Mouse (Mus musculus) CH12.LX (cell line): Measurements from ENCODE around the gene Hic2. TPM values are rescaled to one million over a fixed set of nuclear protein-coding genes. Genes with fewer than 3 reads are reported as not detected.
A peak's percentile ranks its signal among the peaks of the same experiment; 100 is the strongest.
"Not testable (repeated sequence)": the region's sequence is repeated elsewhere in the genome, so short reads cannot be mapped to it uniquely, and the experiment has no call there.

Source experiments
- DNase-seq: peaks from one replicate; pipeline ENCODE4 v3.0.0-alpha.2; 2013; ENCODE audit errors: extremely low read depth
- H3K27ac ChIP-seq: 2 replicates; pipeline ENCODE4 v1.5.1; 2012; ENCODE audit warnings: low read depth, mild to moderate bottlenecking, control low read depth, moderate library complexity; ENCODE audit not compliant: insufficient read depth
- H3K27me3 ChIP-seq: replicated peaks from 2 replicates; pipeline ENCODE3; 2012; ENCODE audit warnings: inconsistent platforms
- H3K36me3 ChIP-seq, 2 experiments: replicated peaks in 1 of 2; 2 replicates each; pipeline versions ENCODE3 to v1.6.1; 2012; ENCODE audit warnings: inconsistent platforms in 1 of 2, low read length in 1 of 2, mild to moderate bottlenecking in 1 of 2, mixed read lengths in 1 of 2, moderate library complexity in 1 of 2; ENCODE audit not compliant: control insufficient read depth in 1 of 2, insufficient read depth in 1 of 2
- H3K4me1 ChIP-seq, 2 experiments: 2 replicates each; pipeline ENCODE4 v1.6.1; 2012; ENCODE audit warnings: inconsistent platforms in 1 of 2, moderate library complexity in 1 of 2; ENCODE audit not compliant: insufficient read depth in 2 of 2, control insufficient read depth in 1 of 2
- H3K4me2 ChIP-seq: 2 replicates; pipeline ENCODE4 v1.6.1; 2012; ENCODE audit warnings: low read depth, mild to moderate bottlenecking, control low read depth; ENCODE audit not compliant: poor library complexity, insufficient read depth, severe bottlenecking
- H3K4me3 ChIP-seq, 3 experiments: fragments of 150-350 bp in 1 of 3; sonication (generic) in 1 of 3; replicated peaks in 1 of 3; 2 replicates each; pipeline versions ENCODE3 to v1.5.1; 2011 to 2012; ENCODE audit warnings: low read depth in 2 of 3, low read length in 2 of 3, mild to moderate bottlenecking in 2 of 3, moderate library complexity in 2 of 3, control low read depth in 1 of 3, improper control_type of control experiment in 1 of 3, inconsistent platforms in 1 of 3, mixed read lengths in 1 of 3; ENCODE audit not compliant: poor library complexity in 1 of 3
- H3K79me2 ChIP-seq: replicated peaks from 2 replicates; pipeline ENCODE4 v1.6.1; 2012; ENCODE audit warnings: mild to moderate bottlenecking, moderate library complexity; ENCODE audit not compliant: control insufficient read depth, poor library complexity, insufficient read depth, severe bottlenecking; ENCODE audit errors: extremely low read depth
- H3K9ac ChIP-seq: 2 replicates; pipeline ENCODE4 v1.6.1; 2012; ENCODE audit warnings: low read depth, mild to moderate bottlenecking, control low read depth, moderate library complexity; ENCODE audit not compliant: insufficient read depth
- H3K9me3 ChIP-seq: replicated peaks from 2 replicates; pipeline ENCODE3; 2012; ENCODE audit warnings: low read length, inconsistent platforms, mixed read lengths
- BHLHE40 ChIP-seq: IDR thresholded peaks from 2 replicates; pipeline ENCODE4 v1.6.1; 2011; ENCODE audit warnings: mild to moderate bottlenecking, low read depth, low read length, improper control_type of control experiment
- CTCF ChIP-seq, 2 experiments: IDR thresholded peaks in 1 of 2; conservative IDR thresholded peaks in 1 of 2; 2 replicates each; pipeline ENCODE4 v1.5.1; 2011 to 2012; ENCODE audit warnings: low read depth in 2 of 2, low read length in 2 of 2, improper control_type of control experiment in 1 of 2, inconsistent platforms in 1 of 2, mild to moderate bottlenecking in 1 of 2, moderate library complexity in 1 of 2
- ELF1 ChIP-seq: IDR thresholded peaks from 2 replicates; pipeline ENCODE4 v1.6.1; 2014; ENCODE audit warnings: low read depth, mild to moderate bottlenecking, inconsistent platforms, low read length, improper control_type of control experiment
- EP300 ChIP-seq: IDR thresholded peaks from 2 replicates; pipeline ENCODE4 v1.6.1; 2011; ENCODE audit warnings: low read length, improper control_type of control experiment
- ETS1 ChIP-seq: conservative IDR thresholded peaks from 2 replicates; pipeline ENCODE4 v1.6.1; 2012; ENCODE audit warnings: low read depth, mild to moderate bottlenecking, inconsistent platforms, low read length, improper control_type of control experiment, moderate library complexity
- JUND ChIP-seq: conservative IDR thresholded peaks from 2 replicates; pipeline ENCODE4 v1.6.1; 2011; ENCODE audit warnings: low read depth, low read length, improper control_type of control experiment
- MAFK ChIP-seq: IDR thresholded peaks from 2 replicates; pipeline ENCODE4 v1.6.1; 2011; ENCODE audit warnings: low read length, improper control_type of control experiment; ENCODE audit not compliant: insufficient replicate concordance
- MAX ChIP-seq: IDR thresholded peaks from 2 replicates; pipeline ENCODE4 v1.6.1; 2011; ENCODE audit warnings: low read length, improper control_type of control experiment
- MEF2A ChIP-seq: IDR thresholded peaks from 2 replicates; pipeline ENCODE4 v1.6.1; 2014; ENCODE audit warnings: low read depth, mild to moderate bottlenecking, inconsistent platforms, low read length, improper control_type of control experiment, borderline replicate concordance
- MXI1 ChIP-seq: IDR thresholded peaks from 2 replicates; pipeline ENCODE4 v1.6.1; 2011; ENCODE audit warnings: mild to moderate bottlenecking, low read depth, low read length, improper control_type of control experiment
- NRF1 ChIP-seq: IDR thresholded peaks from 2 replicates; pipeline ENCODE4 v1.6.1; 2014; ENCODE audit warnings: low read depth, mild to moderate bottlenecking, inconsistent platforms, low read length, improper control_type of control experiment, moderate library complexity
- PAX5 ChIP-seq: IDR thresholded peaks from 2 replicates; pipeline ENCODE4 v1.6.1; 2012; ENCODE audit warnings: low read length, inconsistent platforms, mixed read lengths
- POLR2A ChIP-seq: IDR thresholded peaks from 2 replicates; pipeline ENCODE4 v1.6.1; 2011; ENCODE audit warnings: low read depth, mild to moderate bottlenecking, improper control_type of control experiment, low read length
- POLR2AphosphoS2 ChIP-seq: IDR thresholded peaks from 2 replicates; pipeline ENCODE4 v1.6.1; 2011; ENCODE audit warnings: low read depth, low read length, improper control_type of control experiment
- RCOR1 ChIP-seq: conservative IDR thresholded peaks from 2 replicates; pipeline ENCODE4 v1.6.1; 2012; ENCODE audit warnings: low read depth, mild to moderate bottlenecking, inconsistent platforms, low read length, improper control_type of control experiment
- SIN3A ChIP-seq: IDR thresholded peaks from 2 replicates; pipeline ENCODE4 v1.6.1; 2012; ENCODE audit warnings: low read length, improper control_type of control experiment, inconsistent platforms
- TBP ChIP-seq: conservative IDR thresholded peaks from 2 replicates; pipeline ENCODE4 v1.6.1; 2011; ENCODE audit warnings: low read depth, low read length, improper control_type of control experiment
- TCF12 ChIP-seq: IDR thresholded peaks from 2 replicates; pipeline ENCODE4 v1.6.1; 2014; ENCODE audit warnings: low read depth, mild to moderate bottlenecking, inconsistent platforms, low read length, improper control_type of control experiment
- UBTF ChIP-seq: IDR thresholded peaks from 2 replicates; pipeline ENCODE4 v1.6.1; 2012; ENCODE audit warnings: low read depth, mild to moderate bottlenecking, inconsistent platforms, low read length, improper control_type of control experiment, moderate library complexity
- USF2 ChIP-seq: conservative IDR thresholded peaks from 2 replicates; pipeline ENCODE4 v1.6.1; 2011; ENCODE audit warnings: low read depth, low read length, improper control_type of control experiment
- ZNF384 ChIP-seq: IDR thresholded peaks from 2 replicates; pipeline ENCODE4 v1.6.1; 2012; ENCODE audit warnings: low read depth, low read length, improper control_type of control experiment, inconsistent platforms
- dilution Hi-C: fragments of 300-500 bp; cut with MboI; formaldehyde crosslinking; loops from 2 replicates; pipeline ENCODE4 v1.14.3; 2020; ENCODE audit warnings: low sequenced_read_pairs; ENCODE audit not compliant: extremely low pct_unique_long_range_greater_than_20kb, extremely low pct_ligation_motif_present
- in situ Hi-C: fragments of 300-500 bp; cut with MboI; formaldehyde crosslinking; loops from 3 replicates; pipeline ENCODE4 v1.14.3; 2019; ENCODE audit warnings: low sequenced_read_pairs, low pct_ligation_motif_present, low pct_unique_long_range_greater_than_20kb, mixed read lengths
- polyA plus RNA-seq: library from polyadenylated mRNA; unstranded; fragments of >175 nt; gene quantifications from 2 replicates; pipeline ENCODE4 v1.2.1, GENCODE M21; 2012; ENCODE audit warnings: low read depth; ENCODE audit not compliant: insufficient read length
- total RNA-seq, 2 experiments: library from RNA; depleted of rRNA; stranded (reverse); fragments of 300-350 nt in 1 of 2; fragments of >200 nt in 1 of 2; gene quantifications; 2 replicates each; pipeline ENCODE4 v1.2.3; 2012 to 2014

Gene Hic2
- total and polyA plus RNA-seq, 3 experiments = 6.2 to 9.6 (median 8.1) TPM

DNA sequence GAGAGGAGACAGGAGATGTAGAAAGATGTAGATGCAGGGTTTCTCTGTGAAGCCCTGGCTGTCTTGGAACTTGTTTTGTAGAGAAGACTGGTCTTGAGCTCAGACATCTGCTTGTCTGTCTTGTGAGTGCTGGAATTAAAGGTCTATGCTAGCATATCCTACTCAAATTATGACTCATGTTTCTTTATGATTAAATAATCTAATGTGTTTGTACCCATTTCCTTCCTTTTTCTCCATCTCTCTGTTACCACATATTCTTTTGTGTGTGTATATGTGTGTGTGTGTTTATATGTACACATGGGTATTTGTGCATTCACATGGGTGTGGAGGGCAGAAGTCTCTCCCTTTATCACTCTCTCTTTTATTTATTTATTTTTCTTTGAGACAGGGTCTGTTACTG lies 6.9 kb upstream of the Hic2 start:
- peaks cover 0 to 5% of the 10 kb centered on the region in 2 experiments; a peak in 2 of 4 replicates for H3K4me1 ChIP-seq
- peaks cover 21% of the 10 kb centered on the region for H3K27me3 ChIP-seq
- no peaks in the 10 kb centered on the region for H3K36me3 ChIP-seq
- peaks cover 10% of the 10 kb centered on the region for H3K9me3 ChIP-seq
- H3K4me3 ChIP-seq = no peak overlapping the region
- dilution Hi-C loops = no loop called here
- TF ChIP-seq ETS1 (no peak), SIN3A (no peak), CTCF (conservative IDR thresholded peaks at IDR 0.05 in 1 of 2, IDR thresholded peaks at IDR 0.05 in 1 of 2; ENCODE audit: low read depth in 2 of 2, low read length in 2 of 2) (no peak), RCOR1 (no peak)
- TF ChIP-seq, all 38 proteins: peak for 0
- H3K4me2 ChIP-seq = no peak overlapping the region
- H3K79me2 ChIP-seq = no peaks in the 10 kb centered on the region
- no peak overlapping the region for H3K9ac ChIP-seq
- in situ Hi-C loops = no loop called here
- no peak overlapping the region for H3K27ac ChIP-seq
- no peak for DNase-seq

DNA sequence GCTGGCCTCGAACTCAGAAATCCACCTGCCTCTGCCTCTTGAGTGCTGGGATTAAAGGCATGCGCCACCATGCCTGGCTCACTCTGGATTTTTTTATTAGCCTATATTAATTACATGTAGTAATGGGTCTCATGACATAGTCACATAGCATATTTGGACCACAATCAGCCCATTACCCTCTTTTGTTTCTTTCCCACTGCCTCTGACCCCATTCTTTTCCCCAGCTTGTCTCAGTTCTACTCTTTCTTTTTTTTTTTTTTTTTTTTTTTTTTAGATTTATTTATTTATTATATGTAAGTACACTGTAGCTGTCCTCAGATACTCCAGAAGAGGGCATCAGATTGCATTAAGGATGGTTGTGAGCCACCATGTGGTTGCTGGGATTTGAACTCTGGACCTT lies 1.8 kb upstream of the Hic2 start:
- H3K27ac ChIP-seq, H3K9ac ChIP-seq, H3K4me3 ChIP-seq, H3K4me2 ChIP-seq, dilution Hi-C loops, in situ Hi-C loops, H3K36me3 ChIP-seq, DNase-seq: not testable (repeated sequence)
- Histone ChIP-seq H3K4me1 (peaks cover 11 to 27% of the 10 kb centered on the region in 2 experiments), H3K27me3 (peaks cover 13% of the 10 kb centered on the region), H3K9me3 (peaks cover 10% of the 10 kb centered on the region), H3K79me2 (peaks cover 26% of the 10 kb centered on the region)
- TF ChIP-seq ZNF384 = peak; percentile 50; the same call in 1 of the 2 replicates

DNA sequence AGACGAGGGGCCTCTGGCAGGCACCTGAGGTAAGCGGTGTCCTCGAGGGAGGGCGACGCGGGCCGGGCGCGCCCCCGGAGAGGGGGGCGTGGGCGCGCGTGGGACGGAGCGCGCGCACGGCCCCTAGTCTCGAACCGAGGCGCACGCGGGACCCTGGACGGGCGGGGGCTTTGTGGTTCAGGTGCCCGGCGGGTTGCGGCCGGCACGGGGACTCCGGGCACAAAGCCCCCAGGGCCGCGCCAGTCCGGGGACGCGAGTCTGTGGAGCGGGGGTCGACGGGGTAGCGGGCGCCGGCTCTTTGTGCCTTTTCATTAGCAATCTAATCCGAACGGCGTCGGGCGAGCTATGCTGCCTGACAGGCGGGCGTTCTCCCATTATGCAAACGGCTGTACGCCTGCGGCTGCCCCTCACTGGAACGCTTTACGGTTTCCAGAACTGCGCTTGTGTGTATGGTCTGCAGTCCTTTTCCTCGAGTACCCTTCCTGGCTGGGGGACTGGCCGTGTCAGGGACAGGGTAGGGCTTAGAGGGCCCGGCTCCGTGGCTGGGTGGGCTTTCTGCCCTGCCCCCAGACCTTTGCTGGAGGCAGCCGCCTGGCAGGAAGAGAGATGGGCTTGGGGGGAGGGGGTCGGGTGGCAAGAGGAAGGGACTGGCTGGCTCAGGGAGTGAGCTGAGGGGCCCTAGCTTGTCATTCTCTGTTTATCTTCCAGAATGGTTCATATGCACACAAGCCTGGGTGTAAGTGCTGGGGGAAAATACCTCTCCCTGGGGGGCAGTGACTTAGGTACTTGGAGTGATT lies 528 bp downstream of the Hic2 start:
- Histone ChIP-seq H3K79me2 (peaks cover 39% of the 10 kb centered on the region), H3K36me3 (peaks cover 0 to 10% of the 10 kb centered on the region in 2 experiments), H3K27ac (peak overlapping the region; percentile 33; the same call in 1 of the 2 replicates), H3K27me3 (peaks cover 8% of the 10 kb centered on the region), H3K4me1 (peaks cover 11 to 27% of the 10 kb centered on the region in 2 experiments), H3K4me2 (peak overlapping the region; percentile 68), H3K9me3 (peaks cover 10% of the 10 kb centered on the region), H3K4me3 (peak overlapping the region; percentile 78 to 83 (median 79)), H3K9ac (peak overlapping the region; percentile 80)
- TF ChIP-seq RCOR1 (0 out of 2 replicates have a peak, but pooled peaks have one; percentile 41), MAFK (no peak), UBTF (no peak; the same call in 1 of the 2 replicates), JUND (no peak), PAX5 (no peak), MEF2A (peak; percentile 0; the same call in 1 of the 2 replicates), MXI1 (peak; percentile 67), EP300 (no peak), TCF12 (peak; percentile 12; the same call in 1 of the 2 replicates), USF2 (no peak), ETS1 (peak; percentile 2; the same call in 1 of the 2 replicates), ELF1 (peak; percentile 20; the same call in 1 of the 2 replicates), POLR2AphosphoS2 (no peak; the same call in 1 of the 2 replicates), TBP (0 out of 2 replicates have a peak, but pooled peaks have one; percentile 44), MAX (peak; percentile 36), SIN3A (peak; percentile 89), BHLHE40 (no peak; the same call in none of the 2 replicates), NRF1 (0 out of 2 replicates have a peak, but pooled peaks have one; percentile 33), POLR2A (no peak)
- in situ Hi-C loops = no loop called here
- dilution Hi-C loops = no loop called here
- peak; percentile 71 for DNase-seq
